In genomic region chr19:18746576-18747340, GRCm38 (mm10) we compare ENCODE assay signal across 1 mouse cellular context.
TF ChIP-seq lines count a peak whose summit lies in the region.

No protein-coding gene starts in this region.

TF ChIP-seq in CH12.LX, 34 proteins besides CTCF, POLR2A, EP300 and RAD21 (continued from another document):
- TF ChIP-seq RCOR1 (conservative IDR thresholded peaks at IDR 0.05; ENCODE audit: low read depth, low read length) (peak; percentile 85), ZMIZ1 (IDR thresholded peaks at IDR 0.05; ENCODE audit: low read depth, low read length) (no peak), ETS1 (conservative IDR thresholded peaks at IDR 0.05; ENCODE audit: low read depth, low read length) (peak; percentile 94), SIN3A (IDR thresholded peaks at IDR 0.05; ENCODE audit: low read length) (no peak)
